Mouse (Mus musculus): ENCODE measurements around the gene H2-T23.
A peak's percentile ranks its signal among the peaks of the same experiment; 100 is the strongest.

The H2-T23 gene

GRCm38 (mm10) chr17:35981776-35982175 lies 50.9 kb downstream of the H2-T23 start:
- DNase-seq, result no peak

- peak; percentile 61 to 77 for DNase-seq
Observed at GRCm38 (mm10) chr17:35980363-35980754, 52.3 kb downstream of the H2-T23 start.

Measured in kidney, postnatal 25 days (tissue).